Mouse (Mus musculus) intestine, embryonic 16.5 days (tissue): ENCODE results near the gene Gm27029. TPM values are rescaled to one million over a fixed set of nuclear protein-coding genes. Genes with fewer than 3 reads are reported as not detected.
"Not testable (repeated sequence)": the region's sequence is repeated elsewhere in the genome, so short reads cannot be mapped to it uniquely, and the experiment has no call there.

Source experiments
- ATAC-seq: fragments of 200-750 bp; cut with Nextera tagmentation; 2 replicates; pipeline ENCODE4 v1.8.0; 2017; ENCODE audit warnings: moderate TSS enrichment, moderate library complexity
- H3K27ac ChIP-seq: fragments of 300-500 bp; sonication (generic); 2 replicates; pipeline ENCODE4 v1.5.1; 2014; ENCODE audit warnings: mild to moderate bottlenecking, low read length
- H3K27me3 ChIP-seq: fragments of 300-500 bp; sonication (generic); replicated peaks from 2 replicates; pipeline ENCODE4 v1.6.1; 2014; ENCODE audit warnings: low read length, control low read depth, mixed read lengths; ENCODE audit not compliant: control insufficient read depth, insufficient read depth
- H3K36me3 ChIP-seq: fragments of 300-500 bp; sonication (generic); 2 replicates; pipeline ENCODE4 v1.6.1; 2014; ENCODE audit warnings: low read length, control low read depth; ENCODE audit not compliant: control insufficient read depth, insufficient read depth
- H3K4me1 ChIP-seq: fragments of 300-500 bp; sonication (generic); 2 replicates; pipeline ENCODE4 v1.6.1; 2014; ENCODE audit warnings: low read length, control low read depth, mixed read lengths; ENCODE audit not compliant: control insufficient read depth, insufficient read depth
- H3K4me2 ChIP-seq: fragments of 300-500 bp; sonication (generic); 2 replicates; pipeline ENCODE4 v1.6.1; 2014; ENCODE audit warnings: low read depth, low read length, control low read depth
- H3K4me3 ChIP-seq: fragments of 300-500 bp; sonication (generic); 2 replicates; pipeline ENCODE4 v1.5.1; 2014; ENCODE audit warnings: mild to moderate bottlenecking, low read length
- H3K9ac ChIP-seq: fragments of 300-500 bp; sonication (generic); 2 replicates; pipeline ENCODE4 v1.6.1; 2014; ENCODE audit warnings: low read depth, low read length
- H3K9me3 ChIP-seq: fragments of 300-500 bp; sonication (generic); 2 replicates; pipeline ENCODE4 v1.6.1; 2016; ENCODE audit warnings: low read length, control low read depth; ENCODE audit not compliant: control insufficient read depth
- WGBS: fragments of 180-500 bp; shearing (Covaris S2); extraction: QIAGEN DNeasy Blood & Tissue Kit; methylation state at CpG from one replicate; pipeline ENCODE4 v1.1.7; 2014; 5-methylcytosine and 5-hydroxymethylcytosine counted together
- polyA plus RNA-seq: library from polyadenylated mRNA; unstranded; fragments of >200 nt; fragmentation: Nextera tagmentation; extraction: Ambion mirVana; gene quantifications from 2 replicates; pipeline ENCODE4 v1.2.1, GENCODE M21; 2015

Gene Gm27029
- polyA plus RNA-seq, 1 experiment from 2014 or later = 10.1 TPM

GRCm38 (mm10) chr11:101448274-101448746 lies 23.7 kb upstream of the Gm27029 start, which contains the start of gene Ifi35:
Gene Ifi35, plus strand, starts transcription at chr11:101448407.
- WGBS = 16% methylated on average over 10 of the region's 10 CpGs
- Histone ChIP-seq H3K4me1 (peaks cover 29% of the 10 kb centered on the region), H3K9ac (peak within 1 kb of the TSS; percentile 64), H3K27me3 (no peaks in the 10 kb centered on the region), H3K27ac (peak within 1 kb of the TSS; percentile 55), H3K4me2 (peak within 1 kb of the TSS; percentile 51), H3K4me3 (peak within 1 kb of the TSS; percentile 53), H3K9me3 (no peaks in the 10 kb centered on the region), H3K36me3 (peaks cover 13% of the 10 kb centered on the region)
- peak; percentile 83 for ATAC-seq

- no peaks in the 10 kb centered on the region for H3K27me3 ChIP-seq
- H3K4me3 ChIP-seq = peak overlapping the region; percentile 53; the same call in 1 of the 2 replicates
- H3K27ac ChIP-seq = peak overlapping the region; percentile 55
- ATAC-seq = no peak
- 0 out of 2 replicates have a peak overlapping the region, but pooled peaks have one; percentile 64 for H3K9ac ChIP-seq
- H3K9me3 ChIP-seq = no peaks in the 10 kb centered on the region
- 85% methylated on average over 5 of the region's 5 CpGs for WGBS
- peak overlapping the region; percentile 51; the same call in 1 of the 2 replicates for H3K4me2 ChIP-seq
- H3K4me1 ChIP-seq = peaks cover 30% of the 10 kb centered on the region
- peaks cover 13% of the 10 kb centered on the region for H3K36me3 ChIP-seq
Observed at GRCm38 (mm10) chr11:101447786-101448185, 23.2 kb upstream of the Gm27029 start.

DNA sequence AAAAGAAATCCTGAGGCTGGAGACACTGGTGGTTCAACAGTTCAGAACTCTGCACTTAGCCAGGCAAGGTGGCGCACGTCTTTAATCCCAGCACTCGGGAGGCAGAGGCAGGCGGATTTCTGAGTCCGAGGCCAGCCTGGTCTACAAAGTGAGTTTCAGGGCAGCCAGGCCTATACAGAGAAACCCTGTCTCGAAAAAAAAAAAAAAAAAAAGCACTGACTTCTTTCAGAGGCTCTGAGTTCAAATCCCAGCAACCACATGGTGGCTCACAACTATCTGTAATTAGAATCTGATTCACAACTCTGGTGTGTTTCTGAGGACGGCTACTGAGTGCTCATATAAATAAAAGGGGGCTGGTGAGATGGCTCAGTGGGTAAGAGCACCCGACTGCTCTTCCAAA lies 22.3 kb upstream of the Gm27029 start:
- H3K27ac ChIP-seq, H3K27me3 ChIP-seq, H3K4me3 ChIP-seq, H3K9ac ChIP-seq, H3K9me3 ChIP-seq, H3K4me2 ChIP-seq, ATAC-seq: not testable (repeated sequence)
- H3K4me1 ChIP-seq = peaks cover 27% of the 10 kb centered on the region
- H3K36me3 ChIP-seq = peaks cover 13% of the 10 kb centered on the region
- 91% methylated on average over 8 of the region's 8 CpGs for WGBS

DNA sequence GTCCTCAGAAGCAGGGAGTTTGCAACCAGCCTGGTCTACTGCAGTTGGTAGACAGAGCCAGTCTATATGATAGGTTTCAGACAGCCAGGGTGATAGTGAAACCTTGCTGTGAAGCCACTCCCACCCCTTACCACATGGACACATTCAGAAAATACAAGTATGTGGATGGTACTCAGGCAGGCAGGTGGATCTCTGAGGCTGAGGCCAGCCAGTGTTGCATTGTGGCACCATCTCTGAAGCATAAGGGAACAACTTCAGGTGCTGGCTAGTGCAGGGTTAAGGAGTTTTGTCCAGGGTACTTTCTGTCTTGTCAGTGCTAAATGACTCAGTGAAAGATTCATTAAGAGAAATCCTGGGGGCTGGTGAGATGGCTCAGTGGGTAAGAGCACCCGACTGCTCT lies 21.7 kb upstream of the Gm27029 start:
- no peaks in the 10 kb centered on the region for H3K9me3 ChIP-seq
- H3K4me1 ChIP-seq = peaks cover 25% of the 10 kb centered on the region
- H3K4me3 ChIP-seq = no peak overlapping the region
- peaks cover 13% of the 10 kb centered on the region for H3K36me3 ChIP-seq
- H3K27ac ChIP-seq = no peak overlapping the region
- no peaks in the 10 kb centered on the region for H3K27me3 ChIP-seq
- 69% methylated on average over 1 of the region's 1 CpGs for WGBS
- ATAC-seq = no peak
- no peak overlapping the region for H3K9ac ChIP-seq
- H3K4me2 ChIP-seq = no peak overlapping the region

GRCm38 (mm10) chr11:101442760-101443159 lies 18.2 kb upstream of the Gm27029 start:
- Histone ChIP-seq H3K27ac (peak overlapping the region; percentile 85), H3K4me3 (peak overlapping the region; percentile 83), H3K4me1 (peaks cover 17% of the 10 kb centered on the region), H3K9me3 (no peaks in the 10 kb centered on the region), H3K9ac (peak overlapping the region; percentile 90), H3K36me3 (peaks cover 13% of the 10 kb centered on the region), H3K4me2 (peak overlapping the region; percentile 76), H3K27me3 (no peaks in the 10 kb centered on the region)
- WGBS = under 1% methylated on average over 14 of the region's 14 CpGs
- no peak for ATAC-seq

GRCm38 (mm10) chr11:101442127-101442693 lies 17.6 kb upstream of the Gm27029 start, which contains the start of gene Rpl27:
Gene Rpl27, plus strand, starts transcription at chr11:101442298.
- Histone ChIP-seq H3K27me3 (no peaks in the 10 kb centered on the region), H3K36me3 (peaks cover 13% of the 10 kb centered on the region), H3K4me2 (peak within 1 kb of the TSS; percentile 76), H3K9me3 (no peaks in the 10 kb centered on the region), H3K27ac (peak within 1 kb of the TSS; percentile 85), H3K4me1 (peaks cover 17% of the 10 kb centered on the region), H3K9ac (peak within 1 kb of the TSS; percentile 90), H3K4me3 (peak within 1 kb of the TSS; percentile 83)
- under 1% methylated on average over 42 of the region's 42 CpGs for WGBS
- peak; percentile 98 for ATAC-seq

DNA sequence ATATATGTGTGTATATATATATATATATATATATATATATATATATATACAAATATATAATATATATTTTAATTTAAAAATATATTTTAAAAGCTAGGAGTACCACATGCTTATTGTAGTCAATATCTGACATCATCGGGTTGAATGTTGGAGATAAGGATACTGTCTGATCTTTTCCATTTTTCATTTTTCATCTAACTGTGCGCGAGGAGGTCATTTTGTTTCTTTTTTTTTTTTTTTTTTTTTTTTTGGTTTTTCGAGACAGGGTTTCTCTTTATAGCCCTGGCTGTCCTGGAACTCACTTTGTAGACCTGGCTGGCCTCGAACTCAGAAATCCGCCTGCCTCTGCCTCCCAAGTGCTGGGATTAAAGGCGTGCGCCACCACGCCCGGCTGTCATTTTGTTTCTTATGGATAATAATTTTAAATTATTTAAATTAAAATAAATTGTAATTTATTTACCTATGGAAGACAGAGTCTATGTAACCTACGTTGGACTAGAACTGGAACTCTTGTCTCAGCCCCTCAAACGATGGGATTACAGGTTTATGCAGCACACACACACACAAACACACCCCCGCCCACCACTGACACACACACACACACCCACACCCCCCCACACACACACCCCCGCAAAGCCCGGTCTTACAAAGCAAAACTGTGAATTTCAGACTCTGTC lies 17.0 kb upstream of the Gm27029 start:
- WGBS = 33% methylated on average over 14 of the region's 15 CpGs

GRCm38 (mm10) chr11:101438006-101438405 lies 13.4 kb upstream of the Gm27029 start:
- H3K27me3 ChIP-seq, H3K9ac ChIP-seq, H3K36me3 ChIP-seq, ATAC-seq, H3K4me2 ChIP-seq, H3K9me3 ChIP-seq, H3K4me1 ChIP-seq, H3K27ac ChIP-seq, H3K4me3 ChIP-seq: not testable (repeated sequence)
- 57% methylated on average over 3 of the region's 3 CpGs for WGBS

More for the DNA sequence above, 17.0 kb upstream of the Gm27029 start:
- H3K4me2 ChIP-seq = peak overlapping the region; percentile 62
- H3K36me3 ChIP-seq = peaks cover 13% of the 10 kb centered on the region
- H3K9me3 ChIP-seq, ATAC-seq, H3K9ac ChIP-seq, H3K27me3 ChIP-seq, H3K27ac ChIP-seq: not testable (repeated sequence)
- peak overlapping the region; percentile 35 for H3K4me3 ChIP-seq
- peaks cover 17% of the 10 kb centered on the region for H3K4me1 ChIP-seq

DNA sequence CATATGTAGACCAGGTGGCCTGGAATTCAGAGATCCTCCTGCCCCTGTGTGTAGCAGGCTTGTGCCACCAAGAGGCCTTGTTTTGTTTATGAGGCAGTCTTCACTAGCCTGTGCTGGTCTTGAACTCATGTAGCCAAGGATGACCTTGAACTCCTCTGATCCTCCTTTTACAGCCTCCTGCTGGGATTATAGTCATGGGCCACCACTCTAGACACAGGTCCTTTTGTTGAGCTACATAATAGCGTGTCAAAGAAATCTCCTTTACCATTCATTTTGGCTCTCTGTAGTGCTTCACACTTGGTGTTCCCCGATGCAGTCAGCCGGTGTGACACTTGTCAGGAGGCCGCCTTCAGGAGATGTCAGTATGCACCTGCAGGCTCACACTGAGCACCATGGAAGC lies 12.3 kb upstream of the Gm27029 start:
- Histone ChIP-seq H3K4me1 (no peaks in the 10 kb centered on the region), H3K4me3 (no peak overlapping the region), H3K36me3 (peaks cover 7% of the 10 kb centered on the region), H3K9me3 (no peaks in the 10 kb centered on the region), H3K27ac (no peak overlapping the region), H3K27me3 (no peaks in the 10 kb centered on the region), H3K4me2 (no peak overlapping the region), H3K9ac (no peak overlapping the region)
- no peak for ATAC-seq
- WGBS = 84% methylated on average over 4 of the region's 4 CpGs
